Mouse (Mus musculus) kidney, adult 2 months (tissue): ENCODE measurements at regions not wholly inside any gene's neighbourhood (a gene's known extent, or its start where the extent isn't known, plus 50 kb on each side); places are given as distances from the start of the nearest gene placed in this dataset.

Experiments used
- DNase-seq: peaks from one replicate; pipeline ENCODE4 v3.0.0; 2021
- H3K27ac ChIP-seq: fragments of 200-500 bp; 2 replicates; pipeline ENCODE4 v1.5.1; 2012; ENCODE audit warnings: low read depth, low read length, control low read depth, inconsistent platforms; ENCODE audit not compliant: insufficient read depth
- H3K27me3 ChIP-seq: fragments of 200-500 bp; replicated peaks from 2 replicates; pipeline ENCODE4 v1.6.1; 2012; ENCODE audit warnings: mild to moderate bottlenecking, moderate library complexity, low read length, inconsistent platforms; ENCODE audit not compliant: control insufficient read depth, insufficient read depth
- H3K36me3 ChIP-seq: fragments of 200-500 bp; 2 replicates; pipeline ENCODE4 v1.6.1; 2012; ENCODE audit warnings: mild to moderate bottlenecking, moderate library complexity, low read length, inconsistent platforms; ENCODE audit not compliant: control insufficient read depth, insufficient read depth
- H3K4me1 ChIP-seq: fragments of 200-500 bp; 2 replicates; pipeline ENCODE4 v1.6.1; 2011; ENCODE audit warnings: low read length; ENCODE audit not compliant: control insufficient read depth, insufficient read depth
- H3K4me3 ChIP-seq: fragments of 200-500 bp; 2 replicates; pipeline ENCODE4 v1.5.1; 2011; ENCODE audit warnings: mild to moderate bottlenecking, low read depth, low read length, control low read depth; ENCODE audit not compliant: insufficient read depth
- CTCF ChIP-seq: fragments of 200-500 bp; conservative IDR thresholded peaks from 2 replicates; pipeline ENCODE4 v1.5.1; 2011; ENCODE audit warnings: low read depth, mild to moderate bottlenecking, control low read depth, low read length, moderate library complexity, mixed read lengths; ENCODE audit not compliant: insufficient read depth, insufficient read length
- POLR2A ChIP-seq: fragments of 200-500 bp; IDR thresholded peaks from one replicate; pipeline ENCODE4 v1.6.1; 2011; ENCODE audit warnings: low read depth, low read length, control low read depth
- WGBS: fragments of 180-500 bp; shearing (Covaris S2); methylation state at CpG from one replicate; pipeline ENCODE4 v1.1.7; 2018; 5-methylcytosine and 5-hydroxymethylcytosine counted together

DNA sequence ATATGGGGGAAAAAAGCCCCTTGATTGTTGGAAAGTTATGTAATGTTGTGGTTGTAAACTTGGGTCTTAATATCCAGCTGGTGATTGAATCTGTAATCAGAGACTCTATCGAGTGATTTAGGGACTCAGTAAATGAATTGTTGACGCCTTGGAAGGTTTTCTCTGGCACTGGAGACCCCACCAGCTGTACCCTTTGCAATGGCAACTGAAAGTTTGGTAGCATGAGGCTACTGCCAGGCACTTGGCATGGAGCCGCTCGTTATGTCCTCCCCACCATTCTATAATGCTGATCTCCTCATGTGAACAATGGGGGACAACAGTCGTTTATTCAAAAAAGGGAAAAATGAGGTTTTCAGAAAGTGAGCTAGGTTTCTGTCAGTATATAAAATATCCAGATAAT lies 1148.4 kb downstream of the Poteg start:
- Histone ChIP-seq H3K4me1 (no peaks in the 10 kb centered on the region), H3K27ac (no peak overlapping the region), H3K36me3 (no peaks in the 10 kb centered on the region), H3K27me3 (no peaks in the 10 kb centered on the region), H3K4me3 (no peak overlapping the region)
- WGBS, result 78% methylated on average over 5 of the region's 5 CpGs
- TF ChIP-seq CTCF (no peak), POLR2A (no peak)
- no peak for DNase-seq
